Mouse (Mus musculus) frontal cortex, postnatal 14 days (tissue): ENCODE measurements around the gene Rab11fip4.

Source experiments
- DNase-seq, 2 experiments: peaks; one replicate each; pipeline ENCODE4 v3.0.0; 2022; ENCODE audit warnings: low spot score in 2 of 2

Gene Rab11fip4

DNA sequence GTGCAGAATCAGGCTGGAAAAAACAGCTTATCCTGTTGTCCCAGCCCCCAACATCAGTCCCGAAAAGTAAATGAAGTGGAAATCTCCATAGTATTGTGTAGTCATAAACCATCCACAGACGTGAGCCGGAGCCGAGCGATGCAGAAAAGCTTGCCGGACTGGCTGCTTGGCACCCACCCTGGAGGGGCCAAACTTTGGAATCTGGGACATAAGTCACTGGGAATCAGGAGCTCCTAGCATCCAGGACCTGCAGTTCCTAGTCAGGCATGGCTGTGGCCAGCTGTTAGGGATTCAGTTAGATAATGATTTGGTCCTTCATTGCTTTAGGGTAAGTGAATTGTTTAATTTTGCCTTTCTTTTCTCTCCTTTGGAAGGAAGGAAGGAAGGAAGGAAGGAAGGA lies 122.2 kb downstream of the Rab11fip4 start:
- no peak for DNase-seq

DNA sequence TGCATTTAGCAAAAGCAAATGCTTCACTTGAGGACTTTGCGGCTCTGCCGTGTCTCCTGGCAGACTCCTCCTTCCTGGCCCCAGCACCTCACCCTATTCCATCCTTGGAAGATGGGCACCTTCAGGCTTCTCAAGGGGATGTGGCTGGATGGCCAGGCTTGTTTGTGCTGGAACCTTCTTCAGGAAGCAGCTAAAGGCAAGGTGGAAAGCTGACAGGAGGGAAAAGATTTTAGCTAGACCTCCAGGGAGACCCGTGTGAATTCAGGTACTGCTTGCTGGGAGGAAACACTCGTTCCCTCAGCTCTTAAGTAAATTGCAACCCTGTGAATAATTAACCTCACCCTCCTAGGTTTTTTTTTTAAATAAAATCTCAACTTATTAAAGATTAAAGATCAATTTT lies 122.7 kb downstream of the Rab11fip4 start:
- DNase-seq: no peak

DNA sequence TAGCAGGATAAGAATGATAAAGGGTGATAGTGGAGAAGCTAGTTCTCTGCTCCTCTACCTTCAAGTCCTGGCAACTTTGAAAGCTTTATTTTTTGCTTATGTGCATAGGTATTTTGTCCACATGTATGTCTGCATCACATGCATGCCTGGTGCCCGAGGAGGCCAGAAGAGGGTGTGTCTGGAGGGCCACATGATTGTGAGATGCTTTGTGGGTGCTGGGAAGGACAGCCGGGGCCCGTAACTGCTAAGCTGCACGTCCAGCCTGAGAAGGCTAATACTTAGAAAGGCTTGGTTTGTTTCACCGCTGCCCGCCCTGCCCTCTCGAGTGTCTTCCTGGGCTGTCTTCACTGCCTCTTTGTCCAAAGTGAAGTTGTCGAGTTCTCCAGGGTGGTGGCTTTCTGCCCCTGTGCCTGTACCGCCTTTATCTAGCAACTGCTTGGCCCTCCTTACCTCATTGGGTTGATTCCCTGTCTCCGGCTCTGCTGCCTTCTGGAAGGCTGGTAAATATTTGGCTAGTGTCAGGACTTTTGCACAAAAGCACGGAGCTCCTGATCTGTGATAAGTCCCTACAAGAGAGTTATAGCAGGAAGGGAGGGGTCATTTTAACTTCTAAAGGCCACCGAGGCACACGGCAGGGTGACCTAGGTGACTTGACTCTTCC lies 123.2 kb downstream of the Rab11fip4 start:
- DNase-seq: no peak

DNA sequence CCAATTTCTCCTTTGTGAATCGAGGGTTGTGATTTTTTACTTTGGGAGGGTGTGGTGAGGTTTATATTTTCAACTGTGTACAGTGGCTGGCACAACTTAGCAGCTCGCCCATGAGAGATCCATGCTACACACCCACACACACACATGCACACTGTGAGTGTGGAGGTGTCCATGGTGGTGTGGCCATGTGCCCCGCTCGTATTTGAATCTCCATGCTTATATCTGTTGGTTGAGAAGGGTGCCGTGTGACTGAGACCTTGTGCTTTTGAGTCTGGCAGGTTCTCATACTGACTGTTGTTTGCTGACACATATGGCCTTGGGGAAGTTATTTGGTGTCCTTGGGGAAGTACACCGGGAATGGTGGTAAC lies 123.7 kb downstream of the Rab11fip4 start:
- DNase-seq: no peak

DNA sequence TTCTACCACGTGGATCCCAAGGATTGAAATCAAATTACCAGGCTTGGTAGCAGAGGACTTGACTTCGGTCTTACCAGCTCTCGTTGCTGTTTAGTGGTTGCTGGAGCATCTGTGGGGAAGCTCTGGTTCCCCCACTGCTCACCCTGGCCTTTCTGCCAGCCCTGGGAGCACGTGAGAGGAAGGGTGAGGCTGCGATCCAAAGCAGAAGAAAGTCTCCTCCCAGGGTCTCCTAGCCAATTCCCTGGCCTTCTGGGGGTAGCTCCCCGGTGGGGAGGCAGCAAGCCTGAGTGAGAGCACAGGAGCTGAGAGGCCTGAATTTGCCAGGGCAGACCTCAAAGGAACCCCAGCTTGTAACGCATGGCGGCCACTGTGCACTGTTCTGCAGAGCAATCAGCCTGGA lies 124.3 kb downstream of the Rab11fip4 start:
- DNase-seq: no peak

DNA sequence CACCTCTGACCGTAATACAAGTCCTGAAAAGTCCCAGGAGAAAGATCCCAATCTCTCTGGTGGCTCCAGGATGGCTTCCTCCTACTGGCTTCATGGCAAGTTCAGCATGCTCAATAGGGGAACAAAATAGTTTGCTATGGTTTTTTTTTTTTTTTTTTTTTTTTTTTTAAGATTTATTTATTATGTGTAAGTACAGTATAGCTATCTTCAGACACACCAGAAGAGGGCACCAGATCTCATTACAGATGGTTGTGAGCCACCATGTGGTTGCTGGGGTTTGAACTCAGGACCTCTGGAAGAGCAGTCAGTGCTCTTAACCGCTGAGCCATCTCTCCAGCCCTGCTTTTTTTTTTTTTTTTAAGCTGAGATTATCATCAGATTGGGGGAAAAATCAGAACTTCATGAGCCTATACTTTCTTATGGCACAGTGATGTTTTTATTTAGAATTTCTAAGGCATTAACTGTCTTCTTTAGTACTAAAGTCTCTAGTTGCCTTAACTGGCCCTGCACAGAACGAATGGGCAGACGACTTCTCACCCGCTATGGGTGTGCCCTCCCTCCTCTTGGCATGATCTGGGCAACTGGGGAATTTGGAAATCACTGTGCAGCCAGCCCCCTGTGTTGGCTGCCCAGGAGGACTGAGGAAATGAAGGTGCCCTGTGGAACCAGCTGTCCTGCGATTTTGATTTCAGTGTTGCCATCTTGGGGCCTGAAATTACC lies 124.9 kb downstream of the Rab11fip4 start:
- DNase-seq: no peak

DNA sequence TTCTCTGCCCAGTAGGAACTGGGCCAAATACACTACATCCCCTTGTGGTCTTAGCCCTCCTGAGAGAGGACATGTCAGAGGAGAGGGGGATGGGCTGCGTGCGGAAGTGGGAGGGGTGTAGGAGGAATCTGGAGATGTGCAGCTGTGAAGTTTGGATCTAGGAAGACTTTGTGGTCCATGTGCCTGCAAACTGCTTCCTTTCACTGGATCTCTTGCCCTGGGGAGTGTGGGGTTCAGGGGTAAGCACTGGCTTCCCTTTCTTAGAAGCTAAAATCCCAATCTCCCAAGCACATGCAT lies 125.4 kb downstream of the Rab11fip4 start:
- DNase-seq: no peak

DNA sequence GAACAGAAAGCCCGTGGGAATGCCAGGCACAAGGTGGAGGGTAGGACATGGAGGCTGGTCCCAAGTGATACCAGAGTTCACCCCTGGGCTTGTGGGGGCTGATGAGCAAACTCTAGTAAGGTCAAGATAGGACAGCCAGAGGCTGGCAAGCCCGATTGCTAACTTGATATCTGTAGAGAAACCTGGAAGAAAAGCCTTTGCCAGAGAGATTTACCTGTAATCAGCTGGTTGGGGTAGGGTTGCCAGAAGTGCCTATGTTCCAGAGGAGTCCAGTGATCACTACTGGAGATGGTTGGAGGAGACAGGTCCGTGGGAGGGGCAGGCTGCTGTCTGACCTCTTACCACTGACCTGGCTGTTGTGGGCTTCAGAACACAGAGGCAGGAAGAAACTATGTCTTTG lies 126.3 kb downstream of the Rab11fip4 start:
- no peak for DNase-seq

DNA sequence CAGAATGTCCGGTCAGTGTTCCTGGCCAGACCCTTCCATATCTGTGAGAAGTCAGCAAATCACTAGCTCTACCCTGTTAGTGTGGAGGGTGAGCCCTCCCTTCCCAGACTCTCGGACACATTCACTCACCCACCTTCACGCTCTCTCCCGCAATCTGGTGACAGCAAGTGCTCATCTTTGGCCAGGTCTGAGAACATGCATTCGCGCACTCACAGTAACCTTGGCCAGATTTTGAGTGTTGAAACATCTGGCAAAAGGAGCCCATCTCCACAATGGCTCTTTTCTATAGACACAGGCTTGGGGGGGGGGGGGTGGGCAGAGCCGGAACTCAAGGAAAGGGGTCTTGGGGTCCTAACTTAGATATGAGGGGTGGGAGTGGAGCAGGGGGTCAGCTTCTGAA lies 126.8 kb downstream of the Rab11fip4 start:
- DNase-seq: no peak

DNA sequence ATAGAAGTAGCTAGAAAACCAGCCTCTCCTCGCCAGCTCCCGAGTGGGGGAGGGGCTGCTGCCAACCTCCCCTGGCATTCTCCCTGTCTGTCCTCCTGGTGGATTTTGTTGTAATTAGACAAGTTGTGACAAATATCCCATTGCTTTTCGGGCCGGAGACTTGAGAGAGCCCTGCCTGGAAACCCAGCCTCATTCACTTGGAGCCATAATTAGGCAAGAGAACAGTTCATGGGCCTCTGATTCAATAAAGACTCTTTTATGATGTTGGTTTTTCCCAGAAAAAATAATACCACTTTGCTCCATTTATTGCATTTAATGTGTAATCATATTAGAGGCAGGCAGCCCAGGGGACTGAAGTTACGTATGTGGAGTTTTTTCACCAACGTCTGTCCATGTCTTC lies 127.2 kb downstream of the Rab11fip4 start:
- DNase-seq: no peak

DNA sequence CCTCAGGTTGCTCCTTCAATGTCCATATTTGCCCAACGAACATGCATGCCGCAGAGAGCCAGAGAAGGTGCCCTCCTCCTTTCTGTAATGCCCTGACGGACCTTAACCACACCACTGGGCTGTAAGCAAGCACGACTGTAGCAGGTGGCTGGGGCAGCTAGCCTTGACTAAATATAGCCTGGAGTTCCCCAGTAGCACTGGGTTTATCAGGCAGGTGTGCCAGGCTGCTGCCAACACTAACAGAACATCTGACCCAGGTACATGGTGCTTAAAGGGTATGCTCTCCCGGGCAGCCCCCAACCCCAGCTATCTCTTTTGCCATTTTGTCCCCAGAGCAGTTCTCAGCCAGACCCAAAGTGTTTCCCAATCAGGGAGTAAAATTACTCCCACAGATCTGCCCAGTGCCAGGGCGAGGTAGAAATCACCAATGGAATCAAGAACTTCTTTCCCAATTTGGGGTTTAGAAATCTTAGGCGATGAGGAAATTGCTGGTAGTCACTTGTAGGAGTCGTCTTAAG lies 127.9 kb downstream of the Rab11fip4 start:
- no peak for DNase-seq

DNA sequence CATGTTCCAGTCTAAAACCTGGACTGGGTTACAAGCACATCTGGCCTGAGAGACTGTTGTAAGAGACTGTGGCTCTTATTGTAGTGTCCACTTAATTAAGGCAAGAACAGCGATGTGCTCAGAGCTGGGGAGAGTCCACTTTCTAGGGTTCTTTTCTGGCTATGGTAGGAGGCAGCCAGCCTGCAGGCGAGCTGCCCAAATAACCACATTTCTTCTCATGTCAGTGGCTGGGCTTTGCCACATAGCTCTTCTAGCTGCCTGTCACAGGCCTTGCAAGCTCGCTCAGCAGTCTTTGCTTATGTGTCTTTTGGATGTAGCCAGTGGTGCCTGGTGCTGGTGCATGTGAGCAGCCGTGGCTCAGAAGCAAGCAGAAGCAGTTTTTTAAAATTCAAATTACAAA lies 129.7 kb downstream of the Rab11fip4 start:
- DNase-seq: no peak

DNA sequence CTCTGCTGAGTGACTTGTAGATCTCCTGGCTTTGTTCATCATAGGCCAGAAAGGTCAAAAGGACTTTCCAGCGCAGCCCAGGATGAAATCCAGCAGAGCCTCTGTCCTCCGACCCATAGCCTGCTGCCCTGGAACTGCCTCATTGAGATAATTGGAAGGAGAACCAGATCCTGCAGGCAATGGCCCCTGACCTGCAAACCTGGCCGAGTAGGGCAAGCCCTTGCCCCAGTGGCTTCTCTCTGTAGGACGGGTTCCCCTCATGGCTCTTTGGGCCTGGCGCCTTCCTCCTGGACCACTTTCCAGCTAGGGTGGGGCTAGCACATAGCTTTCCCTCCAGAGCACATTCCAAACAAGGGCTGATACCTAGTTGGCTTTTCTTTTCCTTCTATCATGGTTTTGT lies 131.8 kb downstream of the Rab11fip4 start:
- DNase-seq: no peak

DNA sequence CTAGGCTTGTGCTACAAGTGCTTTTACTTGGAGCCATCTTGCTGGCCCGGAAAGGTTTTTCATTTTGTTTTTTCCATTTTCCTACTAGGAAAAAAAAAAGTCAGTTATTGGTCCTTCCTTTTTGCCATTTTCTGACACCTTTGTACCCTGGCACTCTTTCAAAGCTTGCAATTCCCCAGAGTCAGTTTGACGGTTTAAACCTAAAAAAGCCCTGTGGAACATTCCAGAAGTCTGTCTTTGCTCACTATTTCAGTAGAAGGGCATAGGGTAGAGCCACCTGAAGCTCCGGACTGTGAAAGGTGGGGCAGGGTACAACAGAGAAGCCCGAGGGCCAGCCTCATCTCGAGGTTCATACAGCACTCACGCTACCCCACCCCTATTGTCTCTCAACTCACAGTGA lies 134.0 kb downstream of the Rab11fip4 start:
- no peak for DNase-seq

DNA sequence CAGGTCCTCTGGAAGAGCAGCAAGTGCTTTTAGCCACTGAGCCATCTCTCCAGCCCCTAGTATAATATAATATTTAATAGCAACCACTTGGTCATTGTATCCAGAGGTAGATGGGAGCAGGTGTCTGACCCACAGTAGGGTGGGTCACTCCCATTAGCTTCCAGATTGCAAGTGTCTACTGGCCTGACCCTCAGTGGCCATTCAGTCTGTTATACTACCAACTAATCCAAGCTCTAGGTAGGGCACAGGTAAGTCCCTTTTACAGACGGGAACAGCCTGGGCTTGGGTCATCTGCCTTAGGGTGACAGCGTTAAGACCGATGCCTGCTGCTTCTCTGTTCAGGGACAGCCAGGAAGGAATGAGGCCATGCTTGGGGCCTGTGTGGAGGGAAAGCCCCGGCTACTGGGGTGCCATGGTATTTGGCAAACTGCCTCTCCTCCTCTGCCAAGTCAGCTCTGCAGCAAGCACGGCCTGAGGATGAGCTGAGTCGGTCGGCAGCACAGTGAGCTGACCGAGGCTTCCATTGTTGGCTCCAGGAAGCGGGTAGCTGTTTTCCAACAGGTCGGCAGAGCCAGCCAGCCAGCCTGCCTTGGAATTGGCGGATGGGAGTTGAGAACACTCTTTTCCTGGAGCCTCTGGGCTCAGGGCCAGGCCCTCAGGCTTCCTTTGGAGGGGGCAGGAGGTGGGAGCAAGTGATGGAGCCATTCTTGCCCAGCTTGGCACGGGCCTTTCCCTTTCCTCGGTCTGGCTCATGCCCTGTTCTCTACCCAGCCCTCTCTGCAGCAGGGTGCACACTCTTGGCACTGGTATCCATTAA lies 138.4 kb downstream of the Rab11fip4 start:
- DNase-seq: peak; percentile 21 to 60

DNA sequence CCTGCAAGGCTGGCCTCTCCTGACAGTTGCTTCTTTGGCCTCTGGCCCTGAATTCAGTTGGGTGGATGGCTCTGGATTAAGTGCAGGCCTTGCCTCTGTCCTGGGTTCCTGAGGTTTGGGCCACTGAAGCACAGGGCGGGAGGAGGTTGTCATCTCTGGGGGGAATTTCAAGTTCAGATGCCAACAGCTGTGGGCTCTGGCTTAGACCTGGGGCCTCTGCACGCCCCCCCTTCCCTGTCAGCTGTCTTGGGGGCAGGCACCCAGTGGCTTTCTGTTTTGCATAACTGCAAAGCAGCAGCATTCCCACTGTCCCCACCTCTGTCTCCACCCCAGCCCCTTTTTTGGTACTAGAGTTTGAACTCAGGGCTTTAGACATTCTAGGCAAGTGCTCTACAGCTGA lies 139.4 kb downstream of the Rab11fip4 start:
- no peak for DNase-seq

DNA sequence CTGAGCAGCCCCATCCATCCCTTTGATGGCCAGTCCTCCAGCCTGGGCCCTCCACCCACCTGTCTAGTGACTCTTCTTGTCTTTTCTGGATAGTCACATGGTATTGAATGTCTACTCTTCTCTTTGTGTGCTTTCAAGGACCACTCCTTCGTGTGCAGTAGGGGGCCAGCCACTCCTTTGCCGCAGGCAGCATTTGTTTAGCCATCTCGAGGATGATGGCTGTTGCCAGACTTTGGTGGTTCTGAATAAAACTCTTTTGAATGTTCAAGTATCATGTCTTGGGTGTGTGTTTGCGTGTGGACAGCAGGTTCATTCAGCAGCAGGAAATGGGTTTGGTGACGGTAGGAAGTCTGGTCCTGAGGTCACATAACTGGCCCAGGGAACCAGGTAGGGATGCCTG lies 140.5 kb downstream of the Rab11fip4 start:
- no peak for DNase-seq

DNA sequence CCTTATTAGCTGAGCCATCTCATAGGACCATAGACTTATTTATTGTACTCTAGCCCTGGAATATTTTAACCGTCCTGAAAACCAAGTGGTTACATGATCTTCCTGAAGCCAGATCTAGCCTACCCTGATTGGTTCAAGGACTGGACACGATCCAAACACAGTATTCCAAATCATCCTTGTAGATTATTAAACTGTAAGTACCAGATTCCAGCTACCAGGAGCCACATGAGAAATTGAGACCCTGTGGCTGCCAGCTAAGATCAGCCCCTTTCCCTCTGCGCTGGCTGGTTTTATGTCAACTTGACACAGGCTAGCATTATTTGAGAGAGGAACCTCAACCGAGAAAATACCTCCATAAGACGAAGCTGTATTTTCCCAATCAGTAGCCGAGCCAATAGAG lies 142.0 kb downstream of the Rab11fip4 start:
- DNase-seq: no peak

DNA sequence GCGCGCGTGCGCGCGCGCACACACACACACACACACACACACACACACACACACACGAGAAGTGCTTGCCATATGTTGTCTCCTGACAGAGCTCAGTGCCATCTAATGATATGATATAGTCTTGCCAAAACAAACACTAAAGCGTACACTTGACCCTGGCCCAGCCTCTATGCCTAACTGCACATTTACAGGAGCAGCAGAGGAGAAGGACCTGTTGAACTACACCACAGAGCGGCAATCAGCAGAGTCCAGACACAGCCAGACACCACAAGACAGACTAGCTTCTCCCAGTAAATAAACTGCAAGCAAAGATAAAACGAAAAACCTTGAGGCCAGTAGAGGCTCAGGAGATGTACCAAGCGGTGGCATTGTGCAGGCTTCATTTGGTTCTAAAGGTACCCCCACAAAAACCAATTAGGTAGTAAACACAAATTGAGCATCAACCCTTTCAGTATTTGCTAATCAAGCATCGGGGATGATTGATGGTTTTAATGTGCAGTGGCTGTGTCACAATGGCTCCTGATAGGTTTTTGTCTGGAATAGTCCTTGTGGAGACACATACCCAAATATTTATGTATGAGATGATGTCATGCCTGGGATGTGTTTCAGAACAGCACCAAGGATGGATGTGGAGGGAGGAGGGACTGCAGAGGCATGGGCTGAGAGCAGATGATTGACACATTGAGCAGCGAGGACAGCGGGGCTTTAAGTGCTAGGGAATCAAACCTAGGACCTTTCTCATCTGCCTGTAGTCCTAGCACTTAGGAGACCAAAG lies 145.4 kb downstream of the Rab11fip4 start:
- no peak for DNase-seq

DNA sequence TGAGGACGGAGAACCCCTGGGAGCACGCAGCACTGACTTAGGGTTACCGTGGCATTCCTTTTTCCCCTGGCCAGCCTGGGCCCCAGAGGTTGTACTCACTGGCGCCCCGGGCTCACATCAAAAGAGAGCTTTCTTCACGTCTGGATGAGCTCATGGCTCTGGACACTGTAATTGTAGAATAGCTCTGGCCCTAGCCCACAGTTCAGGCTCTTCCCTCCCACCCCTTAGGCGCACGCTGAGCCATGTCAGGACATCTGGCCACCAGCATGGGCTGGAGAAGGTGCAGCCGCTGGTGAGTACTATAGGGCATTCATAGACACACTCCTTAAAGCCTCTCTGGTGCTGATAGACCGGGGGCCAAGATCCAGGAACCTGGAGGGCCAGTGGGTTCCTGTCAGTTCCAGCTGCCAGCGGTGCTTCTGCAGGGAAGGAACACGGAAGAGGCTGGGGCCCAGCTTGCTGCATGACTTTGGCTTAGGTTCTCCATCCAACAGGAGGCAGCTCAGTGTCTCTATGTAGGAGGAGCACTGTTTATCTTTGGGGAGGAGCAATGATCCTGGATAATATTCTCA lies 146.2 kb downstream of the Rab11fip4 start:
- no peak for DNase-seq

DNA sequence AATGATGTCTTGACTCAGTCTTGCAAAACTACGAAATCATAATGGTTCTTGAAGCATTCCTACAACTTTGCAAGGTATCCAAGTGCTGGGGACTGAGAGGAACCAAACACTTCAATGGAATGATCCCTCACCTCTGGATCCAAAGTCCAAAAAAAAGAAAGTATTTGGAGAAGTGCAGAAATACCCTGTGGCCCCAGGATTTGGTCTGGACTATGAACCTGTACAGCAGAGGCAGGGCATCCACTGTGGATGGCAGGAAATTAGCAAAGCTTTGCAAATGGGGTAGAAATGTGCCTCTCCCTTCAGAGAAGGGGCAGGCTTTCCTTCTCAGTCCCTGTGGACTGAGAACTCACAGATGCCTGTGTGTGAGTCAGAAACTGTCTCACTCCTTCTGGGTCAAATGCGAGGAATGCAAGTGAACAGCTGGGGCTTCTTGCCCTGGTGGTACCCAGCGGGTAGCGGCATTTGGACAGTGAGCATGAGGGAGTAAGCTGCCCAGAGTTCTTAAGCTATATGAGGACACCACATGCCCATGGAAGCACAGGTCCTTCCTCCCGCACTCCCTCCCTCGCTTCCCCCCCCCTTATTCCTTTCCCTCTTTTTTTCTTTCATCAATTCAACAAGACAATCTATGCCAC lies 147.0 kb downstream of the Rab11fip4 start:
- no peak for DNase-seq
